Mouse (Mus musculus) G1E-ER4 (cell line): Measurements from ENCODE around the gene Fnbp1l. TPM values are rescaled to one million over a fixed set of nuclear protein-coding genes. Genes with fewer than 3 reads are reported as not detected.

Experiments used
- GATA1 ChIP-seq: IDR thresholded peaks from one replicate; pipeline ENCODE4 v1.8.0; 2012; ENCODE audit warnings: low read length, inconsistent platforms
- polyA plus RNA-seq: library from polyadenylated mRNA; stranded (reverse); fragments of >175 nt; gene quantifications from 2 replicates; pipeline ENCODE4 v1.2.3, GENCODE M21; 2012

Gene Fnbp1l
- not detected in 2 replicates for polyA plus RNA-seq

DNA sequence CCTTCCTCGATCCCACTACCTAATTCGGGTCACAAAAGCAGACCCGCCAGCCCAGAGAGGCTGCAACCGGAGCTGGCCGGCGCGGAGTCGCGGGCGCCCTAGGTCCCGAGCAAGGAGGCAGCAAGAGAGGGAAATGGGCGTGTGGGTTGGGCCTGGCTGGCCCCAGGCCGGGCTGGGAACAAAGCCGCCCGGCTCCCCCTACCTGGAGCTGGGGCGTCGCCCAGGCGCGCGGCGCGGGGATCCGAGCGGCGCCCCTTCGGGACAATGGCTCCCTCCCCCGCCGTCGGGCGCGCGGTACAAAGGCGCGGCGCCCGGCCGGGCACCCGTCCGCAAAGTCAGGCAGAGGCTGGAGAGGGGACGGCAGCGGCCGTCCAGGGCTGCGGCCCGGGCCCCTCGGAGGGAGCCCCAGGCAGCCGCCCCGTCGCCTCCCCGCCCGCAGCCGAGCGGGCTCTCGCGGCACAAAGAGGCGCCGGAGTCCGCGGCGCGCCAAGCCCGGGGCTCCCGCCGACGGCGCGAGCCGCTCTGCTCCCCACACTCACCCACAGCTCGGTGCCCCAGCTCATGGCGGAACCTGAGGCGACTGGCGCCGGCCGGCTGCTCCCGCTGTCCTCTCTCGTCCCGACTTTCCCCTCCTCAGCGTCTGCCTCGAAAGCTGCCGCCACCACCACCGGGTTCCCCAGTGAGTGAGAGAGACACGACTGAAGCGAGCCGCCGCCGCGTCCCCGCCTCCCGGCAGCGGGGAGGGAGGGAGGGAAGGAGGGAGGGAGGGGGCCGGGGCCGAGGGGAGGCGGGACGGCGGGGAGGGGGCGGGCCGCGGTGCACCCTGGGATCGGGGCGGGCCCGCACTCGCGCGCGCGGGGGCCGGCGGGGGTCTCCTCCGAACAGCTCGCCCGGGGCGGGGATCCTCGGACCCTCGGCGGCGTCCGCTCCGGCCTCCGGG, at the start of gene Fnbp1l:
Gene Fnbp1l, minus strand, starts transcription at position 725 of the 940 bp plus-strand sequence.
- no peak for TF ChIP-seq GATA1

DNA sequence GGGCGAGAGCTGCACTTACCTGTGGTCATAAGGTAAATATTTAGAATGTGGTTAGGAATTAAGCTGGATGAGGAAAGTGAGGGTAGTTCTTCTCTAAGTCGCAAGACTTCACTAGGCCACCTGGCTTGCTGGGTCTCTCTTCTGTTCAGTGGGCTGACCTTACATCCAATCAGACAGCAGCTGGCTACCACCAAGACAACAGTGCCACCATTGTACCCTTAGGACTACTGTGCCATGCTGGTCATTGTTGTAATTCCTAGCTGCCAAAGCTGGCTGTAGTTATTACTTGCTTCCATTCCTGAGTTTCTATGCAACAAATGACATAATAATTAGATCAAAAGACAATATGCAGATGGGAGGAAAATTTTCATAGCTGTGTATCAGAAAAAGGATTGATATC, 41.3 kb upstream of the Fnbp1l start:
- no peak for TF ChIP-seq GATA1

DNA sequence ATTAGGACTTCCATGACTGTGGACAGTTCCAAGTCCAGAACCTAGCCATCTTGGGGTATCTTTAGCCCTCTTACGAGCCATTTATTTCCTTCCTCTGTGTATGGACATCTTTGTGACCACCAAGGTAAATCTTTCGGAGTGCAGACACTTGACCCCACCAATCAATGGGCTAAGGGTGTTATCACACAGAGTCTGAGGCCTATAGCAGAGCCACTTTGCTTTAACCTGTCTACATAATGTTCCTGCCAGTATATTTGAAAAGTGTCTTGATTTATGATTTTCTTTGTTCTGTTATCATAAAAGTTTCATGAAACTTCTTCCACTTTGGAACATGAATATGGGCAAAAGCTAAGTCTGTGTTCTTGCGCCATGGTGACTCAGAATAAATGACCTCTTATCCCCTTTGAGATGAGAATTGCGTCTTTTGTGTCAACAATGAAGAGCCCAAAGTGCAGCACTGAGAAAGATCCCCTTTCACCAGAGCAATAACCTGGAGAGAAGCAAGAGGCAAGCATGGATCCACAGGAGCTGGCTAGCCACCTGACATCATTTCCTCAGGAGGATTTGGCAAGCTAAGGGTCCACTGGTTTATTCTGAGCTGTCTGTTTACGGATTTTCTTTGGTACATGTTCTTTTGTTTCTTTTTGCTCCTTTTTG, 39.9 kb upstream of the Fnbp1l start:
- no peak for TF ChIP-seq GATA1

DNA sequence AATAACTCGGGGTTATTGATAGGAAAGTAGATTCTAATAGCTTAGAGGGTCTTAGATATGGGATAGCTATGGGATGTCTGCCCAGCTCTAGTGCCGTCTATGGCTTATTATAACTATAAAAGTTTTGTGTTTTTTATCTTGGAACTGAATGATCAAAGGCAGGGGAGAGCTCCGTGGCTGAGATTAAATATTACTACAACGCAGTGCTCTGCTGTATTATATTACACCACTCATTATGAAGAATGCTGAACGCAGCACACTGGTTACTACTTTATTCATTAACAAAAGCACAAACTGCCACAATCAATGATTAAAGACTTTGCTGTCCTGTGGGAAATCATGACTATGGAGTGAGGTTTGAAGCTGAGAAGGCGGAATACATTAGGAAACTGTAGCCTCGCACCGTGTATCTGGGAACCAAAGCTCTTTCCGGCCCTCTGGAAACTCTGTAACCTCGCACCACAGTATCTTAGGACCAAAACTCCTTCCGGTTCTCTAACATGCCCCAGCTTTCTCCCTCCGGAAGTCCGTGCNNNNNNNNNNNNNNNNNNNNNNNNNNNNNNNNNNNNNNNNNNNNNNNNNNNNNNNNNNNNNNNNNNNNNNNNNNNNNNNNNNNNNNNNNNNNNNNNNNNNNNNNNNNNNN, 27.8 kb upstream of the Fnbp1l start:
- TF ChIP-seq GATA1 = no peak

DNA sequence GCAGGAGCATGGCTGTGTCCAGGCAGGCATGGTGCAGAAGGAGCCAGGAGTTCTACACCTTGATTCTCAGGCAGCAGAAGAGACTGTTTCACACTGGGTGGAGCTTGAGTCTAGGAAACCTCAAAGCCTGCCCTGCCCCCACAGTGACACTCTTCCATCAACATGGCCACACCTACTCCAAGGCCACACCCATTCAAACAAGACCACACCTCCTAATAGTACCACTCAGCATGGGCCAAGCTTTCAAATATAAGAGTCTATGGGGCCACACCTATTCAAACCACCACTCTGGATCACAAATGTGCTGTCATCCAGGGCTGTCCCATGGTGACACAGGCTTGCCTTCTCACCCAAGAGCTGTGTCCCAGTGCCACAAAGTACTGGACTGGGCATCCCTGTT, 20.8 kb upstream of the Fnbp1l start:
- TF ChIP-seq GATA1 = no peak

DNA sequence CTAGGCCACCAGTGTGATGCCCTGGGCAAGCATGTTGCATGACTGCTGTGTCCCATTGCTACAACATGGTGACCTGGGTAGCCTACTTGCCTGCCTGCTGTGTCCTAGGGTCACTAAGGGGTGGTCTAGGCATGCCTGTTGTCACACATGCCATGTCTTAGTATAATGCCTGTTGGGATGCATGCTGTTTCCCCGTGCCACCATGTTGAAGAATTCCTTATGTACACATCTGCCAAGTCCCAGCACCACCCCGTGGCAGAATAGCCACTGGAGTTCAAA, 19.6 kb upstream of the Fnbp1l start:
- TF ChIP-seq GATA1 = no peak

DNA sequence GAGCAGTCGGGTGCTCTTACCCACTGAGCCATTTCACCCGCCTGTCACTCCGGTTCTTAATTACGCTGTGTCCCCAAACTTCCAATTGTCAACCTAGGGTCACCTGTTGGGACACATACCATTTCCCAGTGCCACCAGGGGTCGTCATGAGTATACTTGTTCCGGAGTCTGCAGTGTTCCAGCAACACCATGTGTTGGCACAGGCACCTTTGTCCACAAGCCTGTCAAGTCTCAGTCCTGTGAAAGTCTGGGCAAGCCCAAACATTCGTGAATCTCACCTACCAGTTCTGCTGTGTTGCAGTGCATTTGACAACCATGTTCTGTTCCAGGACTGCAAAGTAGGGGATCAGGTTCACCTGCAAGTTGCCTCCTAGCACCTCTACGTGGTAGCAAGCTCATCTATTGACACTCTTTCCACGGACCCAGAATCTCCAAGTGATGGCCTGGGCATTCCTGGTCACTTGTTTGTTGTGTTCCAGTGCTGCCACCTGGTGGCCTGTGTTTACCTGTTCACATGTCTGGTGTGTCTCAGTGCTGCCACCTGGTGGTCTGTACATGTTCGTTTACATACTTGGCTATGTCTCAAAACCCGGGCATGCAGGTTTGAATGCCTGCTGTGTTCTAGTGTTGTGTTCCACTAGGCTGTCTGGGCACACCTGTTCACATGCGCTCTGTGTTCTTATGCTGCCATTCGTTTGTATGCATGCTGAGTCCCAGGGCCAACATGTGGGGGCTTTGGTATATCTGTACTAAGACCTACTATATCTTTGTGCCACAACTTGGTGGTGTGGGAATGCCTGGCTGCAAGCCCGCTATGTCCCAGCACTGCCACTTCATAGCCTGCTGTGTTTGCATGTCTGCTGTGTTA, 19.0 kb upstream of the Fnbp1l start:
- no peak for TF ChIP-seq GATA1

DNA sequence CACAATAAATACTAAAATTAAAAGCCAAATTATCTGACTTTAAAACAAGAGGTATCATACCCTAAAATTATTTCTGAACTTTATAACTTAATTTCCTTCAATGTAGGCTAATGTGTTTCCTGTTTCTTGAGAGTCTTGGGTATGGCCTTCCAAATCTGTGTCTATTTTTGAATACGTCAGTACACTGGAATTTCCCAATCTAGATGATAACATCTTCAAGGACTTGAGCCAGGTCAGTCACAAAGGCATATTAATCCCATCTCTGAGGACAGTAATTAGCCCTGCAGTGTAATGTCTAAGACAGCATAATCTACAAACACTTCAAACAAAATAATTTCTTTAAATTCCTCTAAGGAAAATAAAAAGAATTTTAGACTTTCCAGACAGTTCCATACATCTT, 17.8 kb upstream of the Fnbp1l start:
- no peak for TF ChIP-seq GATA1

DNA sequence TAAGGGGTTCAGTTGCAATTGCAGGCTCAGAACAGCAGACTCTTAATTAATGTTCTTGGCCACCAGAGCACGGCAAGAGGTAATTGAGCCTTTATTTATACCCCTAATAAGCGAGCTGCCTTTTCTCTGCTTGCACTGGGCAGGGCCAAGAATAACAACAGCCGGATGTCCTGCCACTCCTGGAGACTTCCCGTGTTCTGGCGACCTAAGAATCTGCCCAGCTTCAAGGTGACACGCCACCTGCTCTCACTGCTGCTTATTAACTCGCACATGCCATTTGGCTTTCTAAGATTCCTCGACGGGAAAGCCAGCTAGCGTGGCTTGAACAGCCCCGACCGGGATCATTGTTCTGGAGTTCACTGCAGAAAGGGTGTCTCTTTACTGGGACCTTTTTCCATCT, 15.7 kb upstream of the Fnbp1l start:
- TF ChIP-seq GATA1 = no peak

DNA sequence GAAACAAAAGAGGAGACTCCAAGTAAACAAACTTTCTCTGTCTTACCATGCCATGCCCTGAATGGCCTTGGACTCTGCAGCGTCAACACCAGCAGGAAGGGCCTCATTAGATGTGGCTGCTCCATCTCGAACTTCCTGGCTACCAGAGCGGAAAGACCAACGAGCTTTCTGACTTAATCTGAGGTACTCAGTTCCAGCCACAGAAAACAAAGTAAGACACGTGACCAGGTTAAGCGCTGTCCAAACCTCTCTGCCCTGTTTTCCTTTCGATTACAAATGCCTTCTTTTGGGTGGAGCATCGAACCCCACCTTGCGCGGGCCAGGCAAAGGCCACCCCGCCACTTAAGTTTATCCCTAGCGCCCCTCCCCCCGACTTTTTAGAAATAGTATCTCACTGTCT, 10.1 kb upstream of the Fnbp1l start:
- no peak for TF ChIP-seq GATA1

DNA sequence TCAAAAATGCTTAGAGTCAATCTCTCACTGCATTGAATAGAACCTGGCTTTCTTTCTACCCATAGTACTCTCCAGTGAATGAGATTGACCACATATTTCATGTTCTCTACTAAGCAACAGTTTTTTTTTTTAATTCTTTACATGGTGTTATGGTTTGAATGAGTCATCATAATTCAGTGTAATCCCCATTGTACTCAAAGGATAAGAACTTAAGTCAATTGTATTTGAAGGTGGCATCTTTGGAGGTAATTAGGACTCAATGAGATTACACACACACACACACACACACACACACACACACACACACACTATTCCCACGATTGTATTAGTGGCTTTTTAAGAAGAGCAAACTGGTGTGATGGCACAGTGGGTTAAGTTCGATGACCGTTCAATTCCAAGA, 9.4 kb upstream of the Fnbp1l start:
- TF ChIP-seq GATA1 = no peak

DNA sequence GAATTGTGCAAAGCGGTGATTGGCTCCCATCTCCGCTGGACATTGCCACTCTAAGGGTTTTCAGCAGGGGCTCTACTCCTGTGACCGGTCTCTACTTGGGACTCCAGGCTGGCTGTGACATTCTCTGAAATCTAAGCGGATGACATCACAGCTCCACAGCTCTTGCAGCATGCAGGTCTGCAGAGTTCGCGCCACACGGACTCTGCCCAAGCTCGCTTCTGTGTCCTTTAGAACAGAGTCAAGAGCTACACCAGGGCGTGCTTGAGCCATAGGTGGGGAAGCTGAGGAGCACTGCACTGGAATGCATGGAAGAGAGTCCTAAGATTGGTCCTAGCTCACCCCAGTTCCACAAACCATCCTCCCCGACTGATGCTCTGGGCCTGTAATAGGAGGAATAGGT, 9.0 kb upstream of the Fnbp1l start:
- TF ChIP-seq GATA1 = no peak

DNA sequence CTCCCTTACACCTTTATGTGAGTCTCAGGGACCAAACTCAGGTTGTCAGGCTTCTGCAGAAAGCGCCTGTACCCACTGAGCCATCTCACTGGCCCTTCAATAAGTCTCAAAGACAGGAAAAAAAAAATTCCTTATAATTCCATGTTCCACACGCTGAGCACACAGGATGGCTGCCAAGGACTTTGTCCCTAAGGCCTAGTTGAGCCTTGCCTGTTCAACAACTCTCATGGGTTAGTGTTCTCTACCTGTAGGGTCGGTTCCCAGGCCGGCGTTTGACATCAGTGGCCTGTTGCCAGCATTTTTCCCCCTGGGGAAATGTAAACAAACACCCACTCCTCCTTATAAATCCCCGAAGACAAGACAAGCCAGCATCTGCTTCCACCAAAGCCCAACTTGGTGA, 8.3 kb upstream of the Fnbp1l start:
- no peak for TF ChIP-seq GATA1

DNA sequence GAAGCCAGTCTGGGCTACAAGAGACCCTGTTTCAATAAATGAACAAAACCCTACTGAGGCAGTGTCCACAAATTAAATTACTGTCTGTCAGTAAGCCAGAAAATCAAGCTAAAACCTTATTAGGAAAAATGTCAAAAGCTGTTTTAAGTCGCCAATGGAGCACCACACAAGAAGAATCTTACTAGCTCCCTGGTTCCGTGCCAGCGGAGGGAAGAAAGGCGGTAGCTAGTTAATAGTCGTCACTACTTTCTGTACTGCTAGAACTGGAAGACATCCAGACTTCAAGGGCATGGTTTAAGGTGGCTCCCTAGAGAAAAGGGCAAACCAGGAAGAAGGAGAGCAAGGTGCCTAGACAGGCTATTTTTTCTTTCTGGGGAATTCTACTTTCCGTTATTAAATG, 5.1 kb upstream of the Fnbp1l start:
- no peak for TF ChIP-seq GATA1

DNA sequence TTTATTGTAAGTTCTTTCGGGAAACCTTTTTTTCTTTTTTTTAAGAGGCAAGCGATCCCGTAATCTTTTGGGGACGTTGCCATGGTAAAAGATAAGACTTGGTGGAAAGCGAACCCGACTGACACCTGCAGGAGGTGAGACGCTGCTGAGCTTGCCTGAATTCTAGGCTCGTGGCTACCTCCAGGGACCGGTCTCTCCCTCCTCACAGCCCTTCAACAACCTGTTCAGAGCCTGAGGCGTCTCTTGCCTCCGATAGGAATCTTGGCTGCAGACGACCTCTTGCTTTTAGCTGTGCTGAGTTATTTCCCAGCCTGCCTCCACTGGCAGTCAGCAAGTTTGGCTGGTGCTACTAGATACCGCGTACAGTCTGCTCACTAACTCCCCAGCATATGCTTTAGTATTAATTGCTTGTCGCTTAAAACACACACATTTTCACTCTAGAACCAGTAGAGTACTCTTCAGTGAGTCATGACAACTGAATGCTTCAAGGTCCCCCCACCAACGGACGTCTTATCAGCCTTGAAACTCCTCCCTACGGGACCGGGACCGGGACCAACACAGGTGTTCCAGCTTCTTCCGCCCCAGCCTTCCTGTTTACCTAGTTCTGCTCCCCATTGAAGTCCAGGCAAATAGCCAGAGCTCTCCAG, 893 bp upstream of the Fnbp1l start:
- no peak for TF ChIP-seq GATA1

DNA sequence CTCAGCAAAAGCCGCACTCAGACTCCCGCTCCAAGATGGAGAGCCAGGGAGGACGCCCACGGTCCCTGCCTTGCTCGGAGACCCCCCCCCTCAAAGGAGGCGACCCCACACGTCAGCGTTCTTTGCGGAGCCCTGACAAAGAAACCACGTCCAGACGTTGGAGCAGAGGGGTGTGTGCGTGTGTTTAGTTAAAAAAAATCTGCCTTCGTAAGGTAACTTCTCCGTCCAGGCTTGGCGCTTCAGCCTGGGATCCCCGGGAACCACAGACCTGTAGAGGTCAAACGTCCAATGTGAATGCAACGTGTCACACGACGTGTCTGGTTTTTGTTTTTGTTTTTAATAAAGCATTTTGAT, 393 bp upstream of the Fnbp1l start:
- TF ChIP-seq GATA1 = no peak
